Mouse (Mus musculus): Measurements from ENCODE around the gene Ahcy. TPM values are rescaled to one million over a fixed set of nuclear protein-coding genes. Genes with fewer than 3 reads are reported as not detected.
"Not testable (repeated sequence)": the region's sequence is repeated elsewhere in the genome, so short reads cannot be mapped to it uniquely, and the experiment has no call there.

Gene Ahcy
- polyA plus RNA-seq, 1 experiment from 2014 or later: 224 TPM

GRCm38 (mm10) chr2:155057361-155057760 is 16.9 kb downstream of the Ahcy start:
- no peak overlapping the region for H3K4me3 ChIP-seq (ENCODE audit: low read depth, low read length)
- no peaks in the 10 kb centered on the region for H3K9me3 ChIP-seq (ENCODE audit: low read length)
- H3K27me3 ChIP-seq (ENCODE audit: insufficient read depth, low read length): no peaks in the 10 kb centered on the region
- H3K4me1 ChIP-seq (ENCODE audit: insufficient read depth): peaks cover 8% of the 10 kb centered on the region; the same call in 1 of the 2 replicates
- H3K27ac ChIP-seq (ENCODE audit: low read depth): peak overlapping the region; percentile 88
- peaks cover 17% of the 10 kb centered on the region for H3K36me3 ChIP-seq (replicated peaks; ENCODE audit: insufficient read depth, low read length)
- ATAC-seq (no peak), DNase-seq (no peak)
- TF ChIP-seq EP300 (IDR thresholded peaks at IDR 0.05; ENCODE audit: low read depth) (no peak), CTCF (IDR thresholded peaks at IDR 0.05; ENCODE audit: low read depth) (no peak)
- WGBS (ENCODE audit: insufficient replicate concordance): 62% methylated on average over 1 of the region's 1 CpGs
- H3K4me2 ChIP-seq (ENCODE audit: low read depth, low read length): no peak overlapping the region
- no peak overlapping the region for H3K9ac ChIP-seq (replicated peaks)

GRCm38 (mm10) chr2:155056076-155056578 is 18.2 kb downstream of the Ahcy start:
- H3K27me3 ChIP-seq (ENCODE audit: insufficient read depth, low read length): no peaks in the 10 kb centered on the region
- H3K4me2 ChIP-seq (ENCODE audit: low read depth, low read length): no peak overlapping the region
- DNase-seq (peak; percentile 39), ATAC-seq (peak; percentile 44)
- peaks cover 8% of the 10 kb centered on the region for H3K36me3 ChIP-seq (replicated peaks; ENCODE audit: insufficient read depth, low read length)
- 54% methylated on average over 5 of the region's 5 CpGs for WGBS (ENCODE audit: insufficient replicate concordance)
- TF ChIP-seq CTCF (IDR thresholded peaks at IDR 0.05; ENCODE audit: low read depth) (no peak), EP300 (IDR thresholded peaks at IDR 0.05; ENCODE audit: low read depth) (peak; percentile 38; the same call in 1 of the 2 replicates)
- no peak overlapping the region for H3K4me3 ChIP-seq (ENCODE audit: low read depth, low read length)
- H3K27ac ChIP-seq (ENCODE audit: low read depth): peak overlapping the region; percentile 88
- H3K9ac ChIP-seq (replicated peaks): peak overlapping the region; percentile 36; the same call in 1 of the 2 replicates
- H3K9me3 ChIP-seq (ENCODE audit: low read length): no peaks in the 10 kb centered on the region
- H3K4me1 ChIP-seq (ENCODE audit: insufficient read depth): peaks cover 16% of the 10 kb centered on the region

- Histone ChIP-seq H3K4me3 (ENCODE audit: low read depth, low read length) (no peak overlapping the region), H3K9me3 (ENCODE audit: low read length) (no peaks in the 10 kb centered on the region), H3K27ac (ENCODE audit: low read depth) (peak overlapping the region; percentile 88), H3K36me3 (replicated peaks; ENCODE audit: insufficient read depth, low read length) (no peaks in the 10 kb centered on the region; the same call in none of the 2 replicates), H3K4me1 (ENCODE audit: insufficient read depth) (peaks cover 25% of the 10 kb centered on the region), H3K9ac (replicated peaks) (no peak overlapping the region), H3K27me3 (ENCODE audit: insufficient read depth, low read length) (no peaks in the 10 kb centered on the region), H3K4me2 (ENCODE audit: low read depth, low read length) (no peak overlapping the region)
- ATAC-seq (no peak), DNase-seq (no peak)
- TF ChIP-seq CTCF (IDR thresholded peaks at IDR 0.05; ENCODE audit: low read depth) (no peak), EP300 (IDR thresholded peaks at IDR 0.05; ENCODE audit: low read depth) (no peak)
- WGBS (ENCODE audit: insufficient replicate concordance): 87% methylated on average over 3 of the region's 3 CpGs
These were observed 19.6 kb downstream of the Ahcy start for GRCm38 (mm10) chr2:155054672-155055071.

- DNase-seq; H3K4me2 ChIP-seq (ENCODE audit: low read depth, low read length); H3K9me3 ChIP-seq (ENCODE audit: low read length); H3K36me3 ChIP-seq (replicated peaks; ENCODE audit: insufficient read depth, low read length); H3K4me3 ChIP-seq (ENCODE audit: low read depth, low read length); ATAC-seq; H3K9ac ChIP-seq (replicated peaks); H3K27me3 ChIP-seq (ENCODE audit: insufficient read depth, low read length): not testable (repeated sequence)
- WGBS (ENCODE audit: insufficient replicate concordance): 79% methylated on average over 8 of the region's 8 CpGs
- H3K4me1 ChIP-seq (ENCODE audit: insufficient read depth): peaks cover 25% of the 10 kb centered on the region
- H3K27ac ChIP-seq (ENCODE audit: low read depth): peak overlapping the region; percentile 95
These were observed 20.8 kb downstream of the Ahcy start for GRCm38 (mm10) chr2:155053512-155053911.

GRCm38 (mm10) chr2:155052681-155053080 is 21.6 kb downstream of the Ahcy start:
- no peaks in the 10 kb centered on the region for H3K9me3 ChIP-seq (ENCODE audit: low read length)
- WGBS (ENCODE audit: insufficient replicate concordance): 45% methylated on average over 2 of the region's 2 CpGs
- DNase-seq: peak; percentile 53

GRCm38 (mm10) chr2:155051622-155052351 is 22.5 kb downstream of the Ahcy start:
- Histone ChIP-seq H3K27ac (ENCODE audit: low read depth) (peak overlapping the region; percentile 95), H3K4me2 (ENCODE audit: low read depth, low read length) (peak overlapping the region; percentile 94), H3K27me3 (ENCODE audit: insufficient read depth, low read length) (no peaks in the 10 kb centered on the region), H3K4me1 (ENCODE audit: insufficient read depth) (peaks cover 25% of the 10 kb centered on the region), H3K9me3 (ENCODE audit: low read length) (no peaks in the 10 kb centered on the region), H3K36me3 (replicated peaks; ENCODE audit: insufficient read depth, low read length) (no peaks in the 10 kb centered on the region), H3K4me3 (ENCODE audit: low read depth, low read length) (peak overlapping the region; percentile 51), H3K9ac (replicated peaks) (peak overlapping the region; percentile 70)
- DNase-seq: no peak
- ATAC-seq: no peak
- no peak for TF ChIP-seq EP300 (IDR thresholded peaks at IDR 0.05; ENCODE audit: low read depth)
- TF ChIP-seq CTCF (IDR thresholded peaks at IDR 0.05; ENCODE audit: low read depth): no peak
- WGBS (ENCODE audit: insufficient replicate concordance): 16% methylated on average over 9 of the region's 9 CpGs

More at GRCm38 (mm10) chr2:155052681-155053080, 21.6 kb downstream of the Ahcy start:
- peak; percentile 68 for ATAC-seq
- TF ChIP-seq EP300 (IDR thresholded peaks at IDR 0.05; ENCODE audit: low read depth) (peak; percentile 99), CTCF (IDR thresholded peaks at IDR 0.05; ENCODE audit: low read depth) (no peak)
- H3K36me3 ChIP-seq (replicated peaks; ENCODE audit: insufficient read depth, low read length): no peaks in the 10 kb centered on the region
- peak overlapping the region; percentile 94; the same call in 1 of the 2 replicates for H3K4me2 ChIP-seq (ENCODE audit: low read depth, low read length)
- no peak overlapping the region for H3K4me3 ChIP-seq (ENCODE audit: low read depth, low read length)
- peaks cover 25% of the 10 kb centered on the region for H3K4me1 ChIP-seq (ENCODE audit: insufficient read depth)
- no peaks in the 10 kb centered on the region for H3K27me3 ChIP-seq (ENCODE audit: insufficient read depth, low read length)
- H3K27ac ChIP-seq (ENCODE audit: low read depth): peak overlapping the region; percentile 95
- peak overlapping the region; percentile 39; the same call in 1 of the 2 replicates for H3K9ac ChIP-seq (replicated peaks)
